Mouse (Mus musculus) right cerebral cortex, adult 2 months (tissue): ENCODE measurements around the gene Dnajc2.
"Not testable (repeated sequence)": the region's sequence is repeated elsewhere in the genome, so short reads cannot be mapped to it uniquely, and the experiment has no call there.

Experiments used
- DNase-seq, 2 experiments: peaks; one replicate each; pipeline ENCODE4 v3.0.0; 2021 to 2022; ENCODE audit warnings: low spot score in 2 of 2

Gene Dnajc2

DNA sequence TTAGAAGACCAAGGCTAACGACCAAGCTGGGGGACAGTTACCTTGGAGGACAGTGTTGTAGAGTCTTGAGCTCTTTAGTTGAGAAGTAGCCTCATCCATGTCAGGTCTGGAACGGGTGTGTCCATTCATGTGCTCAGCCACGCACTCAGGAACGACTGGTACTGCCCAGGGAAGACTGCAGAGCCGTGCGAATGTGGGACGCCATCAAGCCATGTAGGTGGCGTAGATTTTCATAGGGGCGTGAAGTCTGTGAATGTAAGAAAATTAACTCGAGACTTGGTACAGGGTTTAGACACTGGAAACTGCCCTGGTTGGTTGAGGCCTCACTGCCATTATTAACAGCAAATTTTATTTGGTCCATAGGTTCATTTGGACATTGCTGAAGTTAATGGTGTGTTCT is 41.4 kb downstream of the Dnajc2 start:
- DNase-seq = no peak

DNA sequence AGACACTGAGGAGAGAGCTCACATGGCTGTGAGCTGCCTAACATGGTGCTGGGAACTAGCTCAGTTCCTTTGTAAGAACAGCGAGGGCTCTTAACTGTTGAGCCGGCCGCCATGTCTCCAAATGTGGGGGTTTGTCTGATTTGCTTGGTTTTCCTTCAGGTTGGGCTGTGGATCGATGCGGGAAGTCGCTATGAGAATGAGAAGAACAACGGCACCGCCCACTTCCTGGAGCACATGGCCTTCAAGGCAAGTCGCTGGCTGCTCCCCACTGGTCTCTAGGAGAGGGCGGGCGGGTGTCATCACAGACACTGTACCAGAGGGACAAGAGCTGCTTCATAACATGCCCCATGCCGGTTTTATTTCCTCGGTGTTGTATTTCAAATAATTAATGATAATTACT is 45.2 kb downstream of the Dnajc2 start:
- no peak for DNase-seq

DNA sequence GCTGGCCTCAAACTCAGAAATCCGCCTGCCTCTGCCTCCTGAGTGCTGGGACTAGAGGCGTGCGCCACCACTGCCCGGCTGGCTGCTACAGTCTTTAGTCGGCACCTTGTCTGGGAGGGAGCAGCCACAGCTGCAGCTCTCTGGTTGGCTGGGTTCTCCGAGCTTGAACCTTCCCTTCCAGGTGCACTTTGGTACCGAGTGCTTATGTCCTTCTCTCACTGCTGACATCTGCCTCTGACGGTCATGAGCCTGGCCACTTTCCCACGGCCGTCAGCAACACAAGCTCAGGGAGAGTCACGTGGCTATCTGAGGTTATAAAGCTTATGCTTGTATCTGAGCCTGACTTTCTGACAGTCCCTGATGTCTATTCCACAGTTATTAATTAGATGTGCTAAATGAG is 45.9 kb downstream of the Dnajc2 start:
- DNase-seq = no peak

DNA sequence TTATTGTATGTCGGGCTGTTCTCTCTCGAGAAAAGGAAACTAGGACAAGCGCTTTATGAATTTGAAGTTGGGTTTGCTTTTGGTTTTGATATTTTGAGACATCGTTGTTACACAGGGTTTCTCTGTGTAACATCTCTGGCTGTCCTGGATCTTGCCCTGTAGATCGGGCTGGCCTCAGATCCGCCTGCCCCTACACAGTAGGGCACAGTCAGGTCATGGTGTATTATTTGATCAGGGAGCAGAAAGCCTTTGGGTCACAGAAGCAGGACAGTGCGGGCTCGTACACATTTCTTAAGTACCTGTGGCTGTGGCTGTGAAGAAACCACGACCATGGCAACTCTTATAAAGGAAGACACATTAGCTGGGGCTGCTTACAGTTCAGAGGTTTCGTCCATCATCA is 47.4 kb downstream of the Dnajc2 start:
- DNase-seq = no peak

DNA sequence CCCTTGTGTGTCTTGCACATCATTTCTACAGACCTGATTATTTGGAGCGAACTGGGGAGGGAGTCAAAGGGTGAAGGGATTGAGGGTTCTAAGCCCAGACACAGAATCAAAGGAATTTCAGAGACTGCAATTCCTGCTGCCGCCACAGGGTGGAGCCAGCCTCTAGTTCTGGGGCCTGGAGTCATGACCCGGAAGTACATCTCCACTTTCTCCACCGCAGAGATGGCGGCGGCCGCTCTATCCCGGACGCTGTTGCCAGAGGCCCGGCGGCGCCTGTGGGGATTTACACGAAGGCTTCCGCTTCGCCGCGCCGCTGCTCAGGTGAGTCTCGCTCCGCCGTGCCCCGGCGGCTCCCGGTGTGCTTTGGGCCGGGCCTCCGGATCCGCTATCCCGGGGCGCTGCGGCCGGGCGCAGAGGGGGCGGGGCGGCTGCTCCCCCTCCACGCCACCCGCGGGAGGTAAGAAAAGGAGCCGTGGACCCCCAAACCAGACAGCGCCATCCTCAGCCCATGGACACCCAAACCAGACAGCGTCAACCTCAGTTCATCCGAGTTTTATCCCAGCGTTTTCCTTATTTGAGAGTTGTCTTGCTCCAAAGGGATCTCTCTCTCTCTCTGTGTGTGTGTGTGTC is 48.0 kb downstream of the Dnajc2 start, which contains the start of gene Pmpcb:
Gene Pmpcb, plus strand, starts transcription at position 186 of the 630 bp plus-strand sequence.
- peak; percentile 93 to 95 for DNase-seq

DNA sequence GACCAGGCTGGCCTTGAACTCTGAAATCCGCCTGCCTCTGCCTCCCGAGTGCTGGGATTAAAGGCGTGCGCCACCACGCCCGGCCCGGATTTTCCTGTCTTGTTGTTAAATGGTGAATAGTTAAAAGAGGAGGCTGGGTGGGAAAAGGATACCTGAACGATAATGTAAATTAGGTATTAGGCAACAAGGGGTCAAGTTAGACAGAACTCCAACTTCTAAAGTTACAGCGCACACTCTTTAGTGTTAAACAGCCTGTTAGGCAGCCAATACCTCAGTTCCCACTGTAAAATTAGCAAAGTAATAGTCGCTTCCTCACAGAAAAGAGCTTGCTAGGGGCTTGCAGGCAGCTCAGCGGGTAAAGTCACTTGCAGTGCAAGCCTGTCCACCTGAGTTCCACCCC is 49.0 kb downstream of the Dnajc2 start:
- DNase-seq = no peak

DNA sequence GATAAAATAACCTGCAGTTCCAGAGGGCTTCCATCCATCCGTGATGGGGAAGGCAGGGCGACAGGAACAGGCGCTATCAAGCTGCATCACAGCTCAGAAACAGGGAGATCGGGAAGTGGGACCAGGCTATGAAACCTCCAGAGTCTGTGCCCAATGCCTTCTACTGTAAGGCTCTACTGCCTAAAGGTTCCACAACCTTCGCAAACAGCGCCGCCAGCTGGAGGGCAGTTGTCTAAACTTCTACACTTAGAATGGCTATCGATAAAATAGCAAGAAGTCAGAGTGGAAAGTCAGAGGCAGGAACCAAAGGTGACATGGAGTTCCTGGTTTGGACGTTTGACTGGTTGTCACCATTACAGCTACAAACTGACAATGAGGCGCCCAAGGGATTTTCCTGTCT is 49.5 kb downstream of the Dnajc2 start:
- peak; percentile 62 for DNase-seq

DNA sequence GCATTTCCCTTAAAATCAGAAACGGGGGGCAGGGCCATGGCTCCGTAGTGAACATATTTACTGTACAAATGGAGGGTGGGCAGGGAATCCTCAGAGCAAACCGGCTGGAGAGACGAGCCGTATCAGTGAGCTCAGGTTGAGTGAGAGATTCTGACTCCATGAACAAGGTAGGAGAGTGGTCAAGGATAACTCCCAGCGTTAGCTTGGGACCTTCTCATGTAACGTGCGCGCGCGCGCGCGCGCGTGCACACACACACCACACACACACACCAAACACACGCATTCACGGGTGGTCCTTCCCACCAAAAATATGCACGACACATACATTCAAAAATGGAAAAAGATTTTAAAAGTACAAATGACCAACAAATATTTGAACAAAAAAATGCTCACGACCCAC is 50.0 kb downstream of the Dnajc2 start:
- DNase-seq = no peak

DNA sequence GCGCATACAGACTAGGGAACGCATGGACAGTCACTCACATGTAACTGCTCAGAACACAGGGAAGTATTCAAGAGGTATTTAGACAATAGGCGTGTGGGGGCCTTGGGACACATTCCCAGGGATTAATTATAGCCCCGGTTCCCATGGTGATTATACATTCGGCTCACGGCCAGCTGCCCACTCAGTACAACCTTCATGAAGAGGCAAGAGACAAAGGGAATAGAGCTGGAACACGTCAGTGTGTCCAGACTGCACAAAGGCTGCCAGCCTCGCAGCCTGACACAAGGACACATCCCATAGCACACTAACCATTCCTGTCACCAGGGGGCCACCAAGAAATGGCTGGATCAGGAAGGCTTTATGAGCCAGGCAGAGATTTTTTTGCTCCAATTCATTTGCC is 52.1 kb downstream of the Dnajc2 start:
- peak; percentile 87 to 89 for DNase-seq

DNA sequence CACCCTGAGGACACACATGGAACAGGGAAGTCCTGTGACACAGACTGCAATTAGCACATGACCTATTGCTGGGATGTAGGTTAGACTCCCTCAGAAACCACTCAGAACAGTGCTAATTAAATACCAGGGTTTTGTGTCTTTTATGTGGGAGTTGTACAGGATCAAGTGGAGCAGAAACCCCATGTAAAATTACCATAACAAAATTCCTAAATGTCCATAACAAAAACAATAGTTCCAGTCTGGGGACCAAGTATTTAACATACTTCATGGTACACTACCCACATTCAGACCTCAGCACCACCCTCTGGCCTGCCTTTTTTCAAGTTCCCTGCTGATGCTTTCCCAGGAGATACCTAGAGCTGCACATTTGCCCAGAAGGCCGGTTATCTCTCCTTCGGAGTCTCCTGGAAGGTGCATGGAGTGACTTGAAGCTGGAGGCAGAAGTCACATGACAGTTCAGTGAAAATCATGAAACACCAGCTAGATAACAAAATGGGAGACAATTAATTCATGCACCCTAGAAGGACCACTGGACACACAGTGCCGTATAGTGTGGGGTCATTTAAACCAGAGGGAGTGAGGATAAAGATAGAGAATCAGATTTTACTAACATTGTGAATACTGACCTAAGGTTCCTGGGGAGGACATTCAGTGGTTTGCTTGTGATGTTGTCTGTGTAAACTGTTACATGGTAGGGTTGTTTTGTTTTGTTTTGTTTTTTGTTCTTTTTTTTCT is 52.7 kb downstream of the Dnajc2 start:
- no peak for DNase-seq

DNA sequence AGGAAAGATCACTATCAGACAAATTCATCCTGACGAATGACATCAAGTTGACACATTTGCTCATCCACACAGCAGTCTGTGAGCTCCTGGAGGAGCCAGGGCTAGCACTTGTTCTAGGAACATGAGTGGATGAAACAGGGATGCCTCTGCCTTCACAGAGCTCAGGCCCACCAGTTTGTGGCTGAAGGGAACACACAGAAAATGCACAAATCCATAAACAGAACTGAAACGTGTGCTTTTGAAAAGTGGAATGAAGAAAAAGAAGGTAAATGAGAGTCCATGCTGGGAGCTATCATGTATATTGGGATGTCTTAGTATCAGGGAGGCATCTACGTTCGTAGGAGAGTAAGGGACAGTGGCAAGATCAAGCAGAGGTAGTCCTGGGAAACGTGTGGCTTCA is 55.9 kb downstream of the Dnajc2 start:
- DNase-seq = no peak

DNA sequence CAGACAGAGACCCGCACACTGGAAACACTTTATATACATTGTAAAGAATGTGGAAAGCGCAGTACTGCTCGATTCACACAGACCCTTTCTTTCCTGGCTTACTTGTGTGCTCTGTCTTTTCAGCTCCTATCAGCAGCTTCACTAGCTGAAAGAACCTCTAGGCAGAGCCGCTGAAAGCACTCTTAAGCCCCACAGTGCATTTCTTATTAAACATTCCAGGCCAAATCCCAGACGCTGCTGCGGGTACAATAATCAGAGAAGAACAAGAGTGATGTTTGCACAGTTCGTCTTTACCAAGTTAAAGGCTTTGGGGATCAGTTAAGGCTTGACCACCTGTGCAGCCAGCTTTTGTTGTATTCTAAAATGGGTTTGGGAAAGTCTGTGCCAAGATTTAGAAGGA is 60.2 kb downstream of the Dnajc2 start:
- no peak for DNase-seq

DNA sequence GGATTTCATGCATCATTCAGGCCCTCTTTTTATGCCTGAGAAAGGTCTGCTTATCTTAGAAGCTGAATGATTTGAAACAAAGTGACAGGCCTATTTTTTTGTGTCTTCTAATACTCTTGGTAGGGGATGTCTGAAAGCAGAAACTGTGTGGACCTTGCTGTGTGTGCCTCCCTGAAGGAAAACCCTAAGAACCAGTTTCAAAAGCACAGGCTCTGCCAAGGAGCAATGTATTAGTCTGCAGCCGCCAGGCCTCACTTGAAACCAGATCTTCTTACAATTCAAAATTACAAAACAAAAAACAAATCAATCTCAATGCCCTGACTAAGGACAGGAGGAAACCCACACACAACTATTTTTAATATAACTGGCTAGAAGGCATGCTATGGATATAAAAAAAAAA is 60.6 kb downstream of the Dnajc2 start:
- DNase-seq = no peak

DNA sequence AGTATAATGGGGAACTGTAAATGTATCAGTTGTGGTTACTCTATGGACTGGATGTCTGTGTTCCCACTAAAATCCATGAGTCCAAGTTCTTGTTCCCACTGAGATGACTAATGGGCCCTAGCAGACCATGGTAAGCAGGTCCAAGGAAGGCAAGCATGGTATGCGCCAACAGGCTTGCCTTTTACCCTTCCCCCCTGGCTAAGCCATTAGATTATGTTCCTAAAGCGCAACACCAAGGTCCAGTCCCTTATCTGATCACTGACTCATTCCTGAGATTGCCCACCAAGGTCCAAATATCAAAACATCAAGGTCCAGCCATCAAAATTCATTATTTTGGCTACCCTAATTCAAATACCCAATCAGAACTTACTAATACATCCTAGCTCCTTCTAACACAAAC is 65.8 kb downstream of the Dnajc2 start:
- no peak for DNase-seq

DNA sequence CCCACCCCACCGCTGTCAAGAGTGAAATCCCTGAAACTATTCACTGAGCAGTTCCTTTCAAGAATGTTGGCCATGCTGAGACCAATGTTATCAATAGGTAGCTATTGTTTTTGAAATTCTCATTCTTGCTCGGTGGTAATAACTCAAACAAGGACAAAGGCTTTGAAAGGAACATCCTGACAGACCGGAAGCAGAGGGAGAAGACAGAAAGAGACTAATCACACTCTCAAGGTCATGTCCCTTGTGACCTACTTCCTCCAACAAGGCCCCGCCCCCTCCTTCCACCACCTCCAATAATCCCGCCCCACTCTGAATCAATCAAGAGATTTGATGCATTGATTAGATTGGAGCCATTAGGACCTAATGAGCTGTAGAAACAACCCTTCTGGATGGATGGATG is 66.5 kb downstream of the Dnajc2 start:
- no peak for DNase-seq

DNA sequence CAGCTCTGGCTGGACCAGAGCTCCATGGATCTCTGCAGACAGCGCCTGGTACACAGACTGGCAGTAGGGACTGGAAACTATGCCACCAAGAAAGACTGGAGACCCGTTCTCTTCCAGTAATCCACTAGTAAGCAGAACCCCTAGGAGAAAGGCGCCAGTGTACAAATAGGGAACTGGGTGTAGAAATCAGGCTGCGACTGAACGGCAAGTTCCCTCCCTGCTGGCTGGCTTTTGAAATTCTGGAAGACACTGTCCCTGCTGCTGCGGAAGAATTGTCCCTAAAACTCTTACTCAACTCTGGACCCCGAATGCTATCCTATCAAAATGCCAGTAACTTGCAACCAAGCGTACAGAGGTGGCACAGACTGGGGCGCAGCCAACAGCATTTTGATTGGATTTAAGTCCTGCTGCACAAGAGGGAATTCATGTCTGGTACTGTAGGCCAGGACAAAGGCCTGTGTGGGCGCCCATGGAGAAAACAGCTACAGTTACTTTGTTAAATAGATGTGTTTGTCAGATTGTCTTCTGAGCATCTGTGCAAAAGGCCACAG is 67.8 kb downstream of the Dnajc2 start:
- DNase-seq = no peak

DNA sequence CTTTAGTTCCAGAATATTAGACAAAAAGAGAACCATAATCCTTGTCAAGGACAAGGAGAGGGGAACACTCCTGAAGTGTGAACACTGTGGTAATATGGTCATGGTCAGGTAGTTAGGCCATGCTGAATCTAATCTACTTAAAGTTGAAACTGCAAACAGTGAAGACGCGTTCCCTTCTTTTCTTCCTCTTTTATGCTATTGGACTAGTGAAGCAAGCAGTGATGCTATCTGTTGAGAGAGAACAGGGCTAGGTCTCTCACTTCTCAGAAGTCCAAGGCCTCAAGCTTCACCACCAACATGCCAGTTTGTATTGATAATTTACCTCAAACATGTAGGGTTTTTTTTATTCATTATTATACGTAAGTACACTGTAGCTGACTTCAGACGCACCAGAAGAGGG is 70.6 kb downstream of the Dnajc2 start:
- no peak for DNase-seq

DNA sequence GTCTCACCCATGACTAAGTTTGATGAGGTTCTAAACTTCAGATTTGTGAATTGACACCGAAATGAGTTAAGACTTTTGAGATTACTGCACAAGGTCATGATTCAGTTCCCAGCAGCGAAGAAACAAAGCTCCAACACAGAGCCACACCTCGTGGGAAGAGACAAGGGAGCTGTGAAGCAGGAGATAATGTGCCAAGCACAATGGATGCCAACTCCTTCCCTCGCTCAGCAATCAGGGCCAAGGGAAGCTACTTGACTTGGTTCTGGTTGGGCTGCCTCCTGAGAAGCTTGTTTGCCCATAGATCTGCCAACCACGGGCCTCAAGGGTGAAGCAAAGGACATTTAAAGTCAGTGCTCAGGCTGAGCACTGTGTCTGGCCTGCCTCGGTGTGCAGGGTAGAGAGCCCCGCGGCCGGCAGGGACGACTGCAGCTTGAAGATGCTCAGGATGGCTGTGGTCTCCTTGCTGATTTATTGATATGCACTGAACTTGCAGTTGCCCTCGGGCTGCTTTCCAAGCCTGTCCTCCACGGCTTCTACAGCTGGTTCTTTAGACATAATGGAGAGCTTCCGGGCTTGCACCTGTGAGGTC is 72.8 kb downstream of the Dnajc2 start:
- no peak for DNase-seq

DNA sequence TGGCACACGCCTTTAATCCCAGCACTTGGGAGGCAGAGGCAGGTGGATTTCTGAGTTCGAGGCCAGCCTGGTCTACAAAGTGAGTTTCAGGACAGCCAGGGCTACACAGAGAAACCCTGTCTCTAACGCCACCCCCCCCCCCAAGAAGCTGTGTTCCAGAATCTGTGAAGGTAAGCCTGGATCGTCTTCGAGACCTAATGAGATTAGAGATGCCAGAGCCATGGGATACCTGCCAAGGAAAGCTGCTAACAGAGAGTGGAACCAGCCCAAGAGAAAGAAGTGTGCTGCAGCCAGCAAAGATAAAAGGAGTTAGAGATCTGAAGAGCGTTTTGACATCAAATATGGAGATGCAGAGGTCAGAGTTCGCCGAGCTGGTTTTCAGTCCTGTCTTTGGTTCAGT is 77.0 kb downstream of the Dnajc2 start:
- DNase-seq = not testable (repeated sequence)
